Mouse (Mus musculus): ENCODE data around the gene Nr3c2.

DNA sequence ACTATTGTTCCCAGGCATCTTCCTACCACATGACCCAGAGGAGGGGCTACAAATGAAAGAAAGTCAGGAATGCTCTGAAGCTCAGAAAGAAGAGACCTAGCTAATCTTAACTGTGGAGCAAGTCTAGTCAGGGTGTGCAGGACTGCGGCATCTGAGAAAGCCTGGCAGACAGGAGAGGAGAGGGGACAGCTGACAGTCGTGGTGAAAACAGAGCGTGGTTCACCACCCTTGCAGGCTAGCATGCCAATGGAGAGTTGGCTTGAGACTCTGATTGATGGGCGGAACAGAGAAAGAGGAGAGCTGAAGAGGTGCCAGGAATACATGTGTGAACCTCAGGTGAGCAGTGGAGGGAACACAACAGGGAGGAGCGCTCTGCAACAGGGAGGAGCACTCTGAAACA, 85.6 kb downstream of the Nr3c2 start:
- no peak for TF ChIP-seq CTCF (IDR thresholded peaks at IDR 0.05; ENCODE audit: extremely low read depth, insufficient read depth, insufficient read length, insufficient replicate concordance)
- TF ChIP-seq POLR2A (IDR thresholded peaks at IDR 0.05; ENCODE audit: low read depth, low read length): no peak

Data from spleen, adult 2 months (tissue).